7 mouse cellular contexts compared by ENCODE assay signal in genomic region chr15:32002950-32003422, GRCm38 (mm10).
DNase-seq lines count a peak whose midpoint lies in the region; ATAC-seq lines count a peak whose summit lies in the region.

No protein-coding gene starts in this region.

- peaks cover 9% of the 10 kb centered on the region; the same call in 1 of the 2 replicates for H3K4me1 ChIP-seq in embryonic facial prominence, embryonic 15.5 days

- H3K27ac ChIP-seq in embryonic facial prominence, embryonic 15.5 days (replicated peaks): no peak overlapping the region

- DNase-seq in brain, embryonic 18.5 days (ENCODE audit: low read depth, low spot score): peak; percentile 80
- peak; percentile 24 to 47 for DNase-seq in heart, postnatal 36 days
- peak; percentile 69 for DNase-seq in left cerebral cortex, postnatal 4 days
- DNase-seq in right cerebral cortex, adult 18-20 months: peak; percentile 83
- DNase-seq in testis, postnatal 14 days (ENCODE audit: low spot score): no peak
- no peak for DNase-seq in spleen, postnatal 10 days (ENCODE audit: low spot score in 2 of 2)

- intact Hi-C loops in heart, postnatal 36 days (cut with DNase I): loop anchor here (10.0 kb wide), 1 partner anchor 328 kb away; no protein-coding TSS in a partner anchor
- intact Hi-C loops in left cerebral cortex, postnatal 4 days (cut with DNase I): no loop called here

- no peak overlapping the region for H3K4me2 ChIP-seq in embryonic facial prominence, embryonic 15.5 days (replicated peaks)

- no peaks in the 10 kb centered on the region for H3K27me3 ChIP-seq in embryonic facial prominence, embryonic 15.5 days

- H3K9me3 ChIP-seq in embryonic facial prominence, embryonic 15.5 days (replicated peaks): no peaks in the 10 kb centered on the region

- 48% methylated on average over 2 of the region's 2 CpGs for WGBS in embryonic facial prominence, embryonic 15.5 days

- no peak overlapping the region for H3K4me3 ChIP-seq in embryonic facial prominence, embryonic 15.5 days (replicated peaks)

- no peak overlapping the region for H3K9ac ChIP-seq in embryonic facial prominence, embryonic 15.5 days

- H3K36me3 ChIP-seq in embryonic facial prominence, embryonic 15.5 days: no peaks in the 10 kb centered on the region

- peak; percentile 76 for ATAC-seq in embryonic facial prominence, embryonic 15.5 days (ENCODE audit: insufficient number of reproducible peaks, low FRiP score, low TSS enrichment, low read depth)

Comparison
In these comparisons a context has a peak if more than half of its experiments do, and no peak if none do; other contexts are left out.
1. DNase-seq: peak in brain, embryonic 18.5 days (single experiment), heart, postnatal 36 days (2 of 2), left cerebral cortex, postnatal 4 days (single experiment) and right cerebral cortex, adult 18-20 months (single experiment); none in testis, postnatal 14 days (single experiment) and spleen, postnatal 10 days (0 of 2).